Mouse (Mus musculus) activated CD4-positive, CD25-positive, alpha-beta regulatory T cell, adult 4 months (primary cell): Measurements from ENCODE around the gene Bnip3. TPM values are rescaled to one million over a fixed set of nuclear protein-coding genes. Genes with fewer than 3 reads are reported as not detected.

Source experiments
- ATAC-seq: one replicate; pipeline ENCODE4 v1.8.0; 2017
- polyA plus RNA-seq, 2 experiments: library from polyadenylated mRNA; unstranded; fragments of 100-300 nt; shearing (Covaris generic); gene quantifications; one replicate each; pipeline ENCODE4 v1.2.1; 2017

The Bnip3 gene
- polyA plus RNA-seq, 2 experiments from 2014 or later = 13.3 to 14.4 TPM

DNA sequence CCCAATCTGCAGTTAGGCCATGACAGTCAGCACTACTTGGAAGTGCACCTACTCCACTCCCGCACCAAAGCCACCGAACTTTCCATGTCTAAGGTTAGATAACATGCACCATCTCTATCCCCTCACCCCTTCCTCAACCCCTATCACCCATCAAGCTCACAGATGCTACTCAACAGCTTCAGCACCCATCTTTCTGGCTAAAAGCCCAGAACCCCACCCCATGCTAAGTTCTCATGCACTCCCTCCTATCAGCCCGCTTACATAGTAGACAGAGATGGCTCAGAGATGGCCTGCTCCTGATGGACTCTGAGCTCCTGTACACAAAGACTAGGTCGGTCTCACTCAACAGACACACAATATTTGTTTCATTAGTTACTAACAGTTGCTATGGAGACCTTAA lies 65.9 kb downstream of the Bnip3 start:
- ATAC-seq = no peak

DNA sequence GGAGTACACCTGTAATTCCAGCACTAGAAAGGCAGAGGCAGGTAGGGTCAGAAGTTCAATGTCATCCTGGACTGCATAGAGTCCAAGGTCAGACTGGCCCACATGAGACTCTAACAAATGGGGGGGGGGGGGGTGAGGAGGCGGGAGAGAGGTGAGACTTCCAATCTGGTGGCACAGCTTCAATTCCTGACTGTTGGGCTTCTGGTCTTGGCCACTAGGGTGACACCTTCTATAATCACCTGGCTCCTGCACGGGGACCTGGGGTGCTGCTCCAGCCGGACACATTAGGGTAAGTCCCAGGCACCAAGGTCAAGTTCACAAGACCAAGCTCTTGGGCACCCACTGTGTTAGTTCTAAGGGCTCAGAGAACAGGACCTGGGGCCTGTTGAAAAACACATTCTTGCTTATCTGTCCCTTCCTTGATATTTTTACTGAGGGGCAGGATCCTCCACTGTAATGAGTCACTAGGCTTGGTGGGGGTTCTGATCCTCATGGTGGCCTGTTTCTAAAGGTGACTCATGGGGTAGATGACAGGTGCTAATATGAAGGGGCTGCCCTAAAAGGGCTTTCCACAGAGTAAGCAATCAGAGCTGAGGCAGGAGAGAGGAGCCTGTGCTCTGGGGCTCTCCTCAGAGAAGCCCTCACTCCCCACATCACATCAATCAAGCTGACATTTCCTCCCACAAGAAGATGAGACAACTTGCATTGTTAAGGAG lies 67.7 kb downstream of the Bnip3 start:
- ATAC-seq = no peak

Other genes starting within 250 kb of the Bnip3 start
- gene Ppp2r2d, start 63.4 kb downstream of the Bnip3 start, polyA plus RNA-seq = 10 to 100 TPM; 12.3 to 15.0 TPM
- 10 to 100 TPM; 14.3 to 19.9 TPM for gene Mapk1ip1, start 63.2 kb downstream of the Bnip3 start, polyA plus RNA-seq
- not detected for gene Jakmip3, start 31.2 kb upstream of the Bnip3 start, polyA plus RNA-seq
- gene Dpysl4, start 176.5 kb upstream of the Bnip3 start, polyA plus RNA-seq = not detected